Mouse (Mus musculus): Measurements from ENCODE around the gene Sec14l1. TPM values are rescaled to one million over a fixed set of nuclear protein-coding genes. Genes with fewer than 3 reads are reported as not detected.

Sec14l1 gene
- total RNA-seq, 2 experiments from 2014 or later = 171 to 174 TPM

Small RNAs within 50 kb of the gene (microRNA-seq; reads per million reads assigned to microRNA genes)
- gene Gm24323 (0 reads per million in 2 experiments), gene Mir6516 (21.5 to 21.8 reads per million in 2 experiments)

Other genes starting within 250 kb of the Sec14l1 start
- 10 to 100 TPM; 44.1 to 44.5 TPM for gene Mgat5b, start 196.3 kb upstream of the Sec14l1 start, total RNA-seq (2021)
- gene Sept9, start 84.5 kb downstream of the Sec14l1 start, total RNA-seq (2021) = 10 to 100 TPM; 91.7 to 93.9 TPM

Data from layer of hippocampus, postnatal 14 days (tissue).